Mouse (Mus musculus) frontal cortex, adult 2 months (tissue): Measurements from ENCODE around the gene Sema4a. TPM values are rescaled to one million over a fixed set of nuclear protein-coding genes. Genes with fewer than 3 reads are reported as not detected.
"Not testable (repeated sequence)": the region's sequence is repeated elsewhere in the genome, so short reads cannot be mapped to it uniquely, and the experiment has no call there.

Experiments
- DNase-seq, 2 experiments: peaks; one replicate each; pipeline ENCODE4 v3.0.0; 2022; ENCODE audit warnings: low spot score in 1 of 2; ENCODE audit errors: extremely low spot score in 1 of 2
- polyA plus RNA-seq: library from polyadenylated mRNA; depleted of rRNA; stranded (reverse); fragments of >200 nt; gene quantifications from 2 replicates; pipeline ENCODE4 v1.2.3, GENCODE M21; 2012

The Sema4a gene
- polyA plus RNA-seq, 1 experiment: 66.2 TPM

DNA sequence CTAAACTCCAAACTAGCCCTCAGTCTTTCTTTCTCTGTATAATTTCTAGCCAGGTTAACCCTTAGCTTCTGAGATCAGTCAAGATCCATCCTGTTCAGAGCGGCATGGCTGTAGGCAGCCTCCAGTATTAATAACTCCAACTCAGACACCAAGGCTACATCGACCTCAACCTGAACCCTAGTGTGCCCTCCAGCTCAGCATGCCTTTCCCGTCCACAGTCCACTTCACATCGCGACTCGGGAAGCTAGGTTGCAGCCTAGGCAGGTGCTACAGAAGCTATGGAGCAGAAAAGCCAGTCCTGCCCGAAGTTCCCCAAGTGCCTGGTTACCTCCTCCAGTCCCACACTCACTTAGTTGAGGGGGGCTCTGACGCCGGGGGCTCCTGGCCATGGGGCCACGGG, 23.5 kb downstream of the Sema4a start:
- no peak for DNase-seq

DNA sequence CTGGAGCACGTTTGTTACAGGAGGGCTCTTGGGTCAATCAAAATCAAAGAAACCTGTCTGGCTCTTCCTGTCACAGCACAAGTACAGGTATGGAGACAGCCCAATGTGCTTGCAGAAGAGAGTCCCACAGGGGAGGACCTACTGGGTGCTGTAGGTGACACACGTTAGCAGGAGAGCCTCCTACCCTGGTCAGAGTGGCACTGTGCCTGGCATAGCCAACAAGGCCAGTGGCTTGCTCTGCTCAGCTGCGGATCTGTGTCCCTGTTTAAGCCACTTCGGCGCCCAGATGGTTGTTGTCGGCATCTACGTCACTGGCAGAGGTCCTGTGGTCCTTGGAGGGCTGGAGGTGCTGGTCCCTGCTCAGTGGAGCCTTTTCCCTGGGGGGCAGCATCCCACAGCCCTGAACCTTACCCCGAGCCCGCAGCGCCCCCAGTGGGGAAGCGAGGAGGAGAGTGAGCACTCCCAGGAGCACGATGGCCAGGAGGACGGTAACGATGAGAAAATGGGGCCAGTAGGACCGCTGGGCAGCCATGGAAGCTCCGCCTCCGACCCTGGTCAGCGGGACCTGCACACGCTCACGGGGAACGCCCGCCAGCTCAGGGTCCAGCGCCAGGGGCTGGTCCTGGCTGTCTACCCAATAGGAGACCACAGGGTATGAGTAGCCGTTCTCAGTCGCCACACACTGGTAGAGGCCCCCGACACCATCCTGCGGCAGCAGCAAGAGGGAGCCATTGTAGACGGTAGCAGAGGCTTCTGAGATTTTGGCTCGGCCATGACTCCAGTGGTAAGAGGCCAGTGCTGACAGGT, 24.4 kb downstream of the Sema4a start:
- peak in 1 of 2 experiments; percentile 42 for DNase-seq

DNA sequence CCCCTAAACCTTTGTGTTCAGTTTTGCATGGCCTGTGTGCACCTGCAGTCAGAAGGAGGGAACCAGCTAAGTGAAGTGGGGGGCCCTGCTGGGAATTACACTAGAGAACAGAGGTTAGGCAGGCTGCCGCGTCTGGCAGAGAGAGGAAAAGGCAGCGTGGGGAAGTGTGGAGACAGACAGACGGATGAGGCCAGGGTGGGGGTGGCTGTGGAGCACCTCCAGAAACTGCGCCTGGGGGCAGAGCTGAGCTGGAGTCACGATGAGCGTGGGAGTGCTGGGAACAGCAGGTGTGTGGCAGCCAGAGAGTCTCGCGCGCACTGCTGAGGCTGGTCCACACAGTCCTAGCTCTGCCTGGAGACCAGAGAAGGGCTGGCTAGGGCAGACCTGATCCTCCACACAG, 25.5 kb downstream of the Sema4a start:
- peak; percentile 80 to 91 for DNase-seq

DNA sequence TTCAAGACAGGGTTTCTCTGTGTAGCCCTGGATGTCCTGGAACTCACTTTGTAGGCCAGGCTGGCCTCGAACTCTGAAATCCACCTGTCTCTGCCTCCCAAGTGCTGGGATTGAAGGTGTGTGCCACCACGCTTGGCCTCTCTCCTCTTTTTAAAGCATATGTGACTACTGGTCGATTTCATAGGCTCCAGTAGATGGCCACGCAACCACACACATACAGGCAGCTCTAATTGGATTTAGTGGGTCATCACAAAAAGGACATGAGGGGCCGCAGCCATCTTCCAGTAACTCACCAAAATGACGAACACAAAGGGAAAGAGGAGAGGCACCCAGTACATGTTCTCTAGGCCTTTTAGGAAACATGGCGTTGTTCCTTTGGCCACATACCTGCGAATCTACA, 32.3 kb downstream of the Sema4a start:
- DNase-seq: not testable (repeated sequence)

DNA sequence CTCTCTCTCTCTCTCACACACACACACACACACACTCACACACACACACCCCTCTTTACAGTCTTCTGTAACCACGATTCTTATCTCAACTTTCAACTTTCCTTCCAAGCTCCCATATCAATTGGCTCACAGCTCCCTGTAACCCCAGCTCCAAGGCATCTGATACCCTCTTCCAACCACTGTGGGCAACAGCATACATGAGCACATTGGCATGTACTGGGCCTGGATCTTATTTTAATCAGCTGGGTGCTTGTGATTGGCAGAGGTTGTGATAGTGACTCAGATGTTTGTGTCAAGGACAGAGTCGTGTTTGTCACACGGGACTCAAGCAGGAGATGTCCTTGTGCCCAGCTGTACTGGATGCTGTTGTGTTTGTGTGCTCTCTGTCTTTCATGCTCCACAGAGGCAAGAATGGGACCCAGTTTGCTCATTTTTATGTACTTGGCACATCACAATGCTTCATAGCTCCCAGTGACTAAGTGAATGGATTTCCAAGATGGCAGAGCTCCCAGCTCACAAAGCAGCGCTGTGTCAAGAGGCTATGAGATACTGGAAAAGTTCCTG, 33.6 kb downstream of the Sema4a start:
- DNase-seq: no peak

DNA sequence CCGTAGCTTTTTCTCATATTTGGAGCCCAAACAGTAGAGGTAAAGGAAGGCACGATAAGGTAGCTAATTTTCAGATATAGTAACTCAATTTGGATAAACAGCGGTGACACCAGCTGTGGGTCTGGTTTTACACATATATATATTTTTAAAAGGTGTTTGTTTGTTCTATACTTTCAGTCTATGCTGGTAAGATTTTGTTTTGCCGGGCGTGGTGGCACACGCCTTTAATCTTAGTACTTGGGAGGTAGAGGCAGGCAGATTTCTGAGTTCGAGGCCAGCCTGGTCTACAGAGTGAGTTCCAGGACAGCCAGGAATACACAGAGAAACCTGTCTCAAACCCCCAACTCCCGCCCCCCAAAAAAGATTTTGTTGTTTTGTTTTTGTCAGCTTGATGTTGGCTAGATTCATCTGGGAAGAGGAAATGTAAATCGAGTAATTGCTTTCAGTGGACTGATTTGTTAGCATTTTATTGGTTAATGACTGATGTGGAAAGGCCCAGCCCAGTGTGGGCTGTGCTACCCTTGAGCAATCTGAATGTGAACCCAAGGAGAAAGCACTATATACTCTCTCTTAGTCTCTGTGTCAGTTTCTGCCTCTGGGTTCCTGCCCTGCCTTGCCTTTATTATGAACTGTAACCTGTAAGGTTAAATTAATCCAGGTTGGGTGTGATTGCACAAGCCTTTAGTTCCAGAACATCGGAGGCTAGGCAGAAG, 35.1 kb downstream of the Sema4a start:
- no peak for DNase-seq

DNA sequence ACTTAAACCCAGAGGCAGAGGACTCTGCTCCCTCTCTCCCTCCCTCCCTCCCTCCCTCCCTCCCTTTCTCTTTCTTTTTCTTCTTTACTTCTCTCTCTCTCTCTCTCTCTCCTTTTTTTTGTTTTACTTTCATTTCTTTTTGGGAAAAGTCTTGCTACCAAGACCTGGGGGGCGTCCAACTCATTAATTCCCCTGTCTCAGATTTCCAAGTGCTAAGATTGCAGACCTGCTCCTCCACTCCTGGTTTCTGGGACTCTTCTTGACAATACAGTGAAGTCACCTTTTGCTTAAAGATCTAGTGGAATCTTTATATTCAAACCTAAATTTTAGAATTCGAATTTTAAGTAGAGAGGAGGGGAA, 35.7 kb downstream of the Sema4a start:
- DNase-seq: no peak

DNA sequence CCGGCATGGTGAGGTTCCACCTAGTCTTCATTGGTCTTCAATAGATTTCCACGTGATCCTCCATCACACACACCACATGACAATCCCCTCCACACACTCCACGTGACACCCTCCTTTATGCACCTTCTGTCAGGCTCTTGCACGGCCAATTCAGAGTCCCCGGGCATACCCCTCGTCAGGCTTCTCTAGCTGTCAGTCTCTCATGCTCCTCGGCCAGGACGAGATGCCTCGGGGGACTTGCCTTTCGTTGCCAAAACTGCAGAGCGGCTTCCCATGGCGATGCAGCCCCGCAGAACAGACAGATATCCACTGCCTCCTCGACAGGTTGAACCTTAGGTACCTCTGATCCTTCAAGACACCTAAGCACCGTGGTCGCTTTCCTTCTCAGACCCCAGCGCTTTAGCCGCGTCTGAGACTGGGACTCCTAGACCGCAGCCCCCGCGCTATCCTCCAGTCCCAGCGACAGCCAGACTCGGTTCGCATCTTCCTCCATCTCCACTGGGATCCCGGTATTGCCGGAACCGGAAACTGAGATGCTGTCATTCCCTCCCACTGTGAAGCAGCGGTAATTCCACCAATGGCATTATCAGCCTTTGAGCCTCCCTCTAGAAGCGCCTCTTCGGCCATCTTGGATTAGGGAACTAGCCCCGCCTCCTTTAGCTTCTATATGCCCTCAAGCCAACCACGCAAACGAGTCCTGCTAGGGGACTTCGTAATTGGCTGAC, 36.2 kb downstream of the Sema4a start, which contains the start of gene Slc25a44:
Slc25a44 (minus strand) TSS at position 535 of the 725 bp plus-strand sequence.
- DNase-seq: peak; percentile 96 to 98

DNA sequence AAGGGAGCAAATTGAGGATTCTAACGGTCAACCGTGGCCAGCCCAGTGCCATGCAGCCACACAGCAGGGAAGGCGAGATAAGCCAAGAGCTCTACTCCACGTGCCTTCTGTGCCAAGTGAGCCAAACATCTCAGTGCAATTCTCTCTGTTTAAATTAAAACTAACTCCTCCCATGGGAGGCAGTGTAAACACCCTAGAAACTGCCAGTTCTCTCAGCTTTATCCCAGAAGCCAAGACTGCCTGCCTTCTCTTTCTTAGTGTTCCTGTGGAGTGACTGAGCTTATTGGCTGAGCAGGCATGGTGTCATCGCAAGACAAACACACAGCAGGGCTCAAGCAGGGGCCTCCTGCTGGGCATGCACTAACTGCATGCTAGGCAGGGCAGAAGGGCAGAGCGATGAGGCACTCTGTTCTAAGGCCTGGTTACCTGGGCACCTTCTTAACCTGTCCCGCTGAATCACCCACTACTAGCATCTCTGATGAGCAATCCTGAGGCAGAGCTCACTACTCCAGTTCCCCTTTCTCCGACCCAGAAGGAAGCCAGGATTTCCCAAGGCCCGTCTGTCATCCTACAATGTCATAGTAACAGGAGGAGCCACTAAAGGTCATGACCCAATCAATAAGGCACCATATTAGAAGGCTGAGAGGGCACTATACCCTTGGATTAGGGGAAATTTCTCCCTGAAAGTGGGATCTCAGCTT, 38.8 kb downstream of the Sema4a start:
- DNase-seq: peak in 1 of 2 experiments; percentile 52

DNA sequence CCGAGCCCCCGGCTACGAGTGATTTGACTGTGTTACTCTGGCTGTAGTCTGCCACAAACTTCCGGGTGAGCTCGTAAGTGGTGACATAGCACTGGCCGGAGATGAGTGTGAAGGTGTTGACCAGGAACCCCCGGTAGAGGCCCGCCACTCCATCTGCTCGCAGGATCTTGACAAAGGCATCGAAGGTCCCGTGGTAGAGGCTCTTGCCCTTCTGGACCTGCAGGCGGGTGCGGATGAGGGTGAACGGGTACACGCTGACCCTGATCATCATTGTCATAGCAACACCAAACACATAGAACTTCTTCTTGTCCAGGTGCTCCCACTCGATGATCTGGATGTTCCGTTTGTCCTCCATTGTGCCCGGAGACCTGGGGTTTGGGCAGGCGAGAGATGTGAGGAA, 40.2 kb downstream of the Sema4a start:
- DNase-seq: no peak

DNA sequence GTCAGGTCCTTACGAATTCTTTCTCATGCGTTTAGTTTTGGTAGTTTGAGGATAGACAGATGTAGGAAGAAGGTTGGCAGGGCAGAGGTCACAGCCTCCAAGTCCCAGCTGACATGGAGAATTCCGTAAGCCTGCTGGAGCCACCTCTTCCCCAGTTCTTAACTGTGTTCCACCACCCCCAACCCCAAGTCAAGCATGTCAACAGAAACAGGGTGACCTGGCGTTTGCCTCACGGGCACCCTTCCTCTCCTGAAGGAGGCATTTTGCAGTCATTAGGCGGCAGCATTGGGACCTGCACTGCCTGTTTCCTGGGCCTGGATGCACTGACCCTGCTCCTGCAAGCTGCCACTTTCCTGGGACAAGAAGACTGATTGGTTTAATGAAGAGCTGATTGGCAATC, 43.0 kb downstream of the Sema4a start:
- no peak for DNase-seq

DNA sequence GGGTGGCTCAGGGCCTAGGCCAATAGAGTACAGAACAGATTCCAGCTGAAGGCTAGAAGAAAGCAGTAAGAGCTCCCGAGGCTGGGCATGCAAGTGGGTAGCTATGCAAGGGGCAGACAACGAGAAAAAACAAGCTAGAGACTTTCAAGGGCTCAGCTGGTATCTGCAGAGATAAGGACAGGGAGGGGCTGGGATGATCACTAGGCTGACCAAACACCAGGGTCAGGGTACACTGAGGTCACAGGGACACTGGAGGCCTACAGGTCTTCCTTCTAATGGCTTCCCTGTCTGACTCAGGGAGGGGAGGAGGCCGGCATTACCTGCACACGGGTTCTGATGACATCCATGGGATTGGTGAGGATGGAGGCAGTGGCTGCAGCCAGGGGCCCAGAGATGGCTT, 45.3 kb downstream of the Sema4a start:
- DNase-seq: no peak

DNA sequence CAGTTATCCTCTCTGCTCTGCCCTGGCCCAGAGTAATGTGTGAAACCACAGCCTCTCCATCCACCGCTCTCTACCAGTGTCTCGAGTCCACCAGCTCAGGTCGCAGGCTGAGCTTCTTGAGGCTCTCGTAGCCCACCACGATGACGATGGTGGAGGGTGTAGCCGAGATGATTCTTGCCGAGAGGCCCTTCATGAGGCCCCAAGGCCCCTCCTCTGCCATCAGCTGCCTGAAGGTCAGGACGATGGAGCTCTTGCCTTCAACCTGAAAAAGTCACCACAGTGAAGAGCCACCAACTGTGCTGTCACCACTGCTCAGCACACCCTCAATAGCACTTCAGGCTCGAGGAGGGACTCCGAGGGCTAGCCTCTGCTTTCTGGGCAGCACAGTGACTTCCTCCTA, 48.3 kb downstream of the Sema4a start:
- no peak for DNase-seq

DNA sequence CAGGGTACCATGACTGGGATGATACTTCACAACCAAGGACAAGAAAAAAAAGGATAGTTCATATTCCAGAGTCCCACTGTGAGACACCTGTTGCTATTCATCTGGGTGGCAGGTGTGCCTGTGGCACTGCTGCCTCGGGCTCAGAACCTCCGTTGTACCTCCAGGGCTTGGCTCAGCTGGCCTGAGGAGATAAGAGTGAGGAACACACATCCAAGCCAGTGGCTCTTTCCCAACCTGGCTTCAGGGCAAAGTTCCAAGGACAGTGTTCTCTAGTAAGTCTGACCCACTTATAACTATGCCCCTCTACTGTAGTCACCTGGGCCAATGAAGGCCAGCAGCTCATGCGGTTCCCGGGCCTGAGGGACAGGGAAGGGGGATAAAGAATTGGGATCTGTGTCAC, 49.3 kb downstream of the Sema4a start:
- no peak for DNase-seq

DNA sequence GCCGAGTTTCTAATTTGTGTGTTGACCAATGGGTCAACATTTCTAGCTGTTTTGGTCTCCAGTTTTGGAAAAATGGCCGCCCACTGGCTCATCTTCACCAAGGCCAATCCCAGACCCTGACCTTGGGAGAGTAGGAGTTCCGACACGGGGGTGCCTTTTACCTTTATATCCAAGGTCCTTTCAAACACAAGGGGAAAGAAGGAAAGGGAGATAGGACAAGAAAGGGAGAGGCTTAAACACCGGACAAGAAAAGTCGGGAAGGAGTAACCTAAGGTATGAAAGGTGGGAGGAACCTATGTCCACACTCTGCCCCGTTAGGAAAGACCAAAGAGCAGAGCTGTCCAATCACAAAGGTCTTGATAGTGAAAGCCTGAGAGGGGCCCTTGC, 50.3 kb downstream of the Sema4a start:
- no peak for DNase-seq

DNA sequence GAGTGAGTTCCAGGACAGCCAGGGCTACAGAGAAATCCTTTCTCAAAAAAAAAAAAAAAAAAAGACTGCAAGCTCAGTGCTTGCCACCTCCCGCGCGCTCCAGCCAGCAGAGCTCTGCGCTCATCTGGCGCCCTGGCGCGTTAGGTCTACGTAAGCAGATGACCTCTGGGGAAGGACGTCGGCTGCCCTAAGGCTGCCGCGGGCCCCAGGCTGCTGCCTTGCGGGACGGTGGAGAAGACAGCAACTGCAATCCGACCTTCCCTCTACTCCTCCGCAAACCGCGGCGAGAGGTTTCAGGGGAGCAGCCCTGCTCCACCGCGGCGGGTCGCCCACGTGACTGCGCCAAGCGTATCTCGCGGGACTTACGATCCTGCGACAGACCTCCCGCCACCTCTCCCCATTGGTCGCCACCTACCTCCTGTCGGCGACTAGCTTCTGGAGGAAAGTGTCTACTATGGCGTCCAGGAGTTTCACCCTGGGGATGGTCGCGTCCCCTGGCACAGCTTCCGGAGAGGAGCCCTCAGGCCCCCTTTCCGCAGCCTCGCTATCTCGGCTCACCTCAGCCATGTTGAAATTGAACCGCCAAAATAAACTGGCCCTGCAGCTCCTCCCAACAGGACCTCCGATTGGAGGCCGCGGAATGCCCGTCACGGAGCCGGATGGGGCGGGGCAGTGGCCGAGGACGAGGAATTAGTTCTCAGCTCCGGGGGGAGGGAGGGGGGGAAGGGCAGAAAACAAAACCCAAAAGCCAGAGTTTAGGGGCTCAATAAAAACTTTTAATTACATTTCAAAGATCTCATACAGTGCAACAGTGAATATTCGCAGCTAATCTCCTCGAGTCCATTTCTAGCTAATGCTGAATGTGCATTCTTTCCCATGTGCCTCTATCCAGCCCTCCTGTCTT, 51.0 kb downstream of the Sema4a start, which contains the start of gene Pmf1:
Pmf1 (minus strand) TSS at position 591 of the 904 bp plus-strand sequence.
- DNase-seq: peak; percentile 84 to 89

DNA sequence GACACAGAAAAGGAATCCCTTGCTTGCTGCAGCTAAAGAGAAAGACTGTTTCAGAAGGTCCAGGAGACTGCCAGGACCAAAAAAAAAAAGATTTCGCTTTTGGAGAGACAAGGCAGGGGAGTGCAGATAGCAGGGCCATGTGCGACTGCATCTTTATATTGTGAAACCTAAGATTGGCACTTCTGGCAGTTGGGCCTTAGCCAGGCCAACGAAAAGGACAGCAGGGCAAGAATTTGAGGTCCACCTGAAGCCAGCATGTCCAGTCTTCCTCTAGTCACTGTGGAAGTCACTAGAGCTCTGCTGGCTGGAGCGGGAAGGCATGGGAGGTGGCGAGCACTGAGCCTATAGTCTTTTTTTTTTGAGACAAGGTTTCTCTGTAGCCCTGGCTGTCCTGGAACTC, 52.0 kb downstream of the Sema4a start:
- DNase-seq: no peak

DNA sequence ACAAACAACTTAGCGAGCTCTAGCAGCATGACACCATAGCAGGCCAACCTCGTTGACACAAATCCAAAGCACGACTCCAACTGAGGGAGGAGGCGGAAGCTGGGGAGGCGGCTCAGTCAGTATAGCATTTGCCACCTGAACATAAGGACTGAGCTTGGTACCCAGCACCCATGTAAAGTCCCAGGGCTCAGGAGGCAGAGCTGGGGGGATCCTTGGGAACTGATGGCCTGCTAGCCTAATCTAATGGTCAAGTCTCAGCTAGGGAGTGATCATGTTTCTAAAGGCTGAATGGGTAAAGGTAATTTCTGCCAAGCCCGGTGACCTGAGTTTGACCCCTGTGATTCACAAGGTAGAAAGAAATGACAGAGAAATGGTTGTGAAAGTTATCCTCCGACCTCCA, 53.5 kb downstream of the Sema4a start:
- DNase-seq: no peak

DNA sequence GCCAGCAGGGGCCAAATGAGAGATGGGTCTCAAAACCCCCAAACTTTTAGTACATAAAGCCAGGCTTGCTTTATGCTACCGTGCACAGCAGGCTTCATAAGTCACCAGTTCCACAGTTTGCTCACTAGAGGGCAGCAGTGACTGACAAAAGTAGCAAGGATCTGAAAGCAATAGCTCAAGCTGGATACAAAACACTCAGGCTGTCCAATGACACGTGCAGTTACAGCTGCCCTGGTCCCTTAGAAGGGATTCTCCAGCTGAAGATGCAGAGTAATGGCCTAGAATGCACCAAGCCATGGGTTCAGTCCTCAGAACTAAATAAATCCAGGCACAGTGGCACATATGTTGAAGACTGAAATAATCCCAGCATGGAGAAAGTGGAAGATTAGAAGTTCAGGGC, 53.9 kb downstream of the Sema4a start:
- peak; percentile 52 to 87 for DNase-seq
